In genomic region chr4:126157562-126157961, GRCm38 (mm10) we compare ENCODE assay signal across 14 mouse cellular contexts. TPM values are rescaled to one million over a fixed set of nuclear protein-coding genes. Genes with fewer than 3 reads are reported as not detected.
DNase-seq lines count a peak whose midpoint lies in the region; ATAC-seq and TF ChIP-seq lines count a peak whose summit lies in the region.
"Had no signal": no experiment of that assay in that cellular context is flagged by ENCODE, and none has a peak within 500 bp of the region (broad histone marks: within the 10 kb centered on the region; RNA-seq: fewer than 3 reads in every experiment).

No protein-coding gene starts in this region.

- H3K4me3 ChIP-seq in gastrocnemius, adult 2 months, result no peak overlapping the region
- H3K4me3 ChIP-seq in spleen, adult 2 months (ENCODE audit: extremely low read depth, insufficient read depth, insufficient read length), result no peak overlapping the region
- H3K4me3 ChIP-seq in stomach, postnatal 0 days (ENCODE audit: low read depth, low read length), result no peak overlapping the region
- H3K4me3 ChIP-seq in hindbrain, embryonic 11.5 days (ENCODE audit: low read depth, low read length), result no peak overlapping the region
- H3K4me3 ChIP-seq: erythroblast, embryonic 14.5 days had no signal

- H3K9ac ChIP-seq in stomach, postnatal 0 days (ENCODE audit: low read length), result no peak overlapping the region
- no peak overlapping the region for H3K9ac ChIP-seq in hindbrain, embryonic 11.5 days (ENCODE audit: low read depth, low read length)

- H3K9me3 ChIP-seq in stomach, postnatal 0 days (ENCODE audit: control insufficient read depth, low read length), result no peaks in the 10 kb centered on the region
- no peaks in the 10 kb centered on the region for H3K9me3 ChIP-seq in hindbrain, embryonic 11.5 days (ENCODE audit: control insufficient read depth, low read length)

- TF ChIP-seq POLR2A in spleen, adult 2 months (IDR thresholded peaks at IDR 0.05; ENCODE audit: low read depth, low read length), result no peak

- no peak for TF ChIP-seq EP300 in stomach, postnatal 0 days (optimal IDR thresholded peaks at IDR 0.05)

- no peak overlapping the region for H3K4me2 ChIP-seq in stomach, postnatal 0 days (replicated peaks; ENCODE audit: low read depth)
- H3K4me2 ChIP-seq in hindbrain, embryonic 11.5 days (replicated peaks; ENCODE audit: low read depth, low read length), result no peak overlapping the region
- H3K4me2 ChIP-seq: heart, embryonic 11.5 days had no signal

- no peaks in the 10 kb centered on the region; the same call in 1 of the 2 replicates for H3K4me1 ChIP-seq in spleen, adult 2 months (ENCODE audit: control insufficient read depth, insufficient read depth, insufficient read length)
- no peaks in the 10 kb centered on the region for H3K4me1 ChIP-seq in stomach, postnatal 0 days (replicated peaks; ENCODE audit: control insufficient read depth, insufficient read depth)
- no peaks in the 10 kb centered on the region for H3K4me1 ChIP-seq in hindbrain, embryonic 11.5 days (replicated peaks; ENCODE audit: control insufficient read depth, insufficient read depth, low read length)

- peak; percentile 12; the same call in 1 of the 2 replicates for ATAC-seq in stomach, postnatal 0 days (ENCODE audit: low FRiP score, low TSS enrichment)
- no peak for ATAC-seq in hindbrain, embryonic 11.5 days (ENCODE audit: low FRiP score)

- WGBS in spleen, adult 2 months, result 81% methylated on average over 6 of the region's 6 CpGs
- WGBS in stomach, postnatal 0 days, result 90% methylated on average over 6 of the region's 6 CpGs
- 90% methylated on average over 6 of the region's 6 CpGs for WGBS in hindbrain, embryonic 11.5 days

- no peak overlapping the region for H3K27ac ChIP-seq in gastrocnemius, adult 2 months
- H3K27ac ChIP-seq in spleen, adult 2 months (ENCODE audit: insufficient read depth, low read length), result no peak overlapping the region
- no peak overlapping the region for H3K27ac ChIP-seq in stomach, postnatal 0 days (replicated peaks)
- no peak overlapping the region for H3K27ac ChIP-seq in hindbrain, embryonic 11.5 days (ENCODE audit: low read depth, low read length)

- peak; percentile 35 for TF ChIP-seq CTCF in gastrocnemius, adult 2 months (IDR thresholded peaks at IDR 0.05)
- TF ChIP-seq CTCF in spleen, adult 2 months (IDR thresholded peaks at IDR 0.05; ENCODE audit: extremely low read depth, insufficient read depth, insufficient read length, insufficient replicate concordance), result peak; percentile 7; the same call in 1 of the 2 replicates
- peak; percentile 63 for TF ChIP-seq CTCF in stomach, postnatal 0 days (IDR thresholded peaks at IDR 0.05; ENCODE audit: low read depth)

- H3K36me3 ChIP-seq in spleen, adult 2 months (ENCODE audit: control insufficient read depth, insufficient read depth, low read length), result no peaks in the 10 kb centered on the region
- no peaks in the 10 kb centered on the region for H3K36me3 ChIP-seq in stomach, postnatal 0 days (ENCODE audit: control insufficient read depth, insufficient read depth, low read length)
- H3K36me3 ChIP-seq in hindbrain, embryonic 11.5 days (ENCODE audit: control insufficient read depth, insufficient read depth, low read length), result no peaks in the 10 kb centered on the region

- intact Hi-C loops in gastrocnemius, adult 2 months (cut with DNase I), result no loop called here

- no peaks in the 10 kb centered on the region for H3K27me3 ChIP-seq in spleen, adult 2 months (ENCODE audit: control insufficient read depth, insufficient read depth, low read length)
- H3K27me3 ChIP-seq in stomach, postnatal 0 days (ENCODE audit: control insufficient read depth, insufficient read depth, low read length), result no peaks in the 10 kb centered on the region
- H3K27me3 ChIP-seq in hindbrain, embryonic 11.5 days (ENCODE audit: control insufficient read depth, insufficient read depth, low read length), result no peaks in the 10 kb centered on the region

- DNase-seq in gastrocnemius, adult 2 months, result no peak
- no peak for DNase-seq in gastrocnemius, adult 18-20 months (ENCODE audit: low spot score)
- DNase-seq in spleen, adult 2 months (ENCODE audit: low read depth in 1 of 2, low spot score in 2 of 2), result no peak
- no peak for DNase-seq in spleen, adult 18-20 months
- peak; percentile 34 for DNase-seq in c-Kit-positive CD71-positive TER-119-negative erythroid progenitor cells, embryonic 14.5 days (ENCODE audit: low read depth)
- DNase-seq in stomach, postnatal 0 days (ENCODE audit: low spot score), result peak; percentile 67
- DNase-seq in frontal cortex, postnatal 36 days (ENCODE audit: low spot score in 2 of 2), result no peak
- DNase-seq in hindbrain, embryonic 11.5 days (ENCODE audit: low spot score), result no peak
- DNase-seq: adrenal gland, postnatal 10 days; cerebellum, postnatal 10 days; kidney, adult 11 months; lung, postnatal 10 days had no signal

RNA-seq across cellular contexts. Expression of gene Sh3d21, which starts 5.7 kb away (rescaled TPM):
- total RNA-seq in gastrocnemius, adult 2 months (2021), result 1 to 10 TPM in 1 of 2 experiments, under 1 TPM in 1; 0.97 to 1.2 TPM
- under 1 TPM; 0.62 to 0.83 TPM for total RNA-seq in gastrocnemius, adult 18-20 months (2021)
- polyA plus RNA-seq in spleen, adult 2 months (2012; rRNA removed), result 0.34 and 0.54 TPM in 2 replicates
- polyA plus RNA-seq in stomach, postnatal 0 days (2015; fragmentation: Nextera tagmentation; extraction: Ambion mirVana), result 8.4 and 12.0 TPM in 2 replicates
- 2.0 and 2.7 TPM in 2 replicates for polyA plus RNA-seq in hindbrain, embryonic 11.5 days (2014; fragmentation: Nextera tagmentation; extraction: Ambion mirVana)

RNA-seq across cellular contexts. Expression of gene Eva1b, which starts 10.0 kb away (rescaled TPM):
- 1 to 10 TPM; 2.9 to 4.4 TPM for total RNA-seq in gastrocnemius, adult 2 months (2021)
- 1 to 10 TPM; 2.1 to 3.3 TPM for total RNA-seq in gastrocnemius, adult 18-20 months (2021)
- polyA plus RNA-seq in spleen, adult 2 months (2012; rRNA removed), result 57.5 and 89.5 TPM in 2 replicates
- polyA plus RNA-seq in stomach, postnatal 0 days (2015; fragmentation: Nextera tagmentation; extraction: Ambion mirVana), result 39.7 and 39.9 TPM in 2 replicates
- polyA plus RNA-seq in hindbrain, embryonic 11.5 days (2014; fragmentation: Nextera tagmentation; extraction: Ambion mirVana), result 33.1 and 36.0 TPM in 2 replicates

RNA-seq across cellular contexts. Expression of gene Thrap3, which starts 45.0 kb away (rescaled TPM):
- total RNA-seq in gastrocnemius, adult 2 months (2021), result 100 to 1,000 TPM; 102 to 108 TPM
- total RNA-seq in gastrocnemius, adult 18-20 months (2021), result 100 to 1,000 TPM in 1 of 2 experiments, 10 to 100 TPM in 1; 94.1 to 101 TPM
- 51.1 and 53.0 TPM in 2 replicates for polyA plus RNA-seq in spleen, adult 2 months (2012; rRNA removed)
- 70.3 and 78.7 TPM in 2 replicates for polyA plus RNA-seq in stomach, postnatal 0 days (2015; fragmentation: Nextera tagmentation; extraction: Ambion mirVana)
- polyA plus RNA-seq in hindbrain, embryonic 11.5 days (2014; fragmentation: Nextera tagmentation; extraction: Ambion mirVana), result 191 and 228 TPM in 2 replicates

RNA-seq across cellular contexts. Expression of gene Stk40, which starts 53.8 kb away (rescaled TPM):
- total RNA-seq in gastrocnemius, adult 2 months (2021), result 100 to 1,000 TPM; 102 to 108 TPM
- total RNA-seq in gastrocnemius, adult 18-20 months (2021), result 100 to 1,000 TPM; 113 to 127 TPM
- 19.4 and 21.0 TPM in 2 replicates for polyA plus RNA-seq in spleen, adult 2 months (2012; rRNA removed)
- 17.3 and 20.2 TPM in 2 replicates for polyA plus RNA-seq in stomach, postnatal 0 days (2015; fragmentation: Nextera tagmentation; extraction: Ambion mirVana)
- 19.0 and 26.0 TPM in 2 replicates for polyA plus RNA-seq in hindbrain, embryonic 11.5 days (2014; fragmentation: Nextera tagmentation; extraction: Ambion mirVana)

Comparison
In these comparisons a context has a peak if more than half of its experiments do, and no peak if none do; other contexts are left out.
1. DNase-seq: peak in c-Kit-positive CD71-positive TER-119-negative erythroid progenitor cells, embryonic 14.5 days (single experiment) and stomach, postnatal 0 days (single experiment); none in gastrocnemius, adult 2 months (single experiment), gastrocnemius, adult 18-20 months (single experiment), spleen, adult 2 months (0 of 2), spleen, adult 18-20 months (0 of 2), frontal cortex, postnatal 36 days (0 of 2) and hindbrain, embryonic 11.5 days (single experiment).
2. CTCF ChIP-seq: peak in every context shown above with its lines; median percentile 63 in stomach, postnatal 0 days; 35 in gastrocnemius, adult 2 months; 7 in spleen, adult 2 months.